Mouse (Mus musculus) CH12.LX (cell line): ENCODE results near the gene Igsf23. TPM values are rescaled to one million over a fixed set of nuclear protein-coding genes. Genes with fewer than 3 reads are reported as not detected.

Experiments used
- DNase-seq: peaks from one replicate; pipeline ENCODE4 v3.0.0-alpha.2; 2013; ENCODE audit errors: extremely low read depth
- H3K27ac ChIP-seq: 2 replicates; pipeline ENCODE4 v1.5.1; 2012; ENCODE audit warnings: low read depth, mild to moderate bottlenecking, control low read depth, moderate library complexity; ENCODE audit not compliant: insufficient read depth
- H3K27me3 ChIP-seq: replicated peaks from 2 replicates; pipeline ENCODE3; 2012; ENCODE audit warnings: inconsistent platforms
- H3K36me3 ChIP-seq, 2 experiments: replicated peaks in 1 of 2; 2 replicates each; pipeline versions ENCODE3 to v1.6.1; 2012; ENCODE audit warnings: inconsistent platforms in 1 of 2, low read length in 1 of 2, mild to moderate bottlenecking in 1 of 2, mixed read lengths in 1 of 2, moderate library complexity in 1 of 2; ENCODE audit not compliant: control insufficient read depth in 1 of 2, insufficient read depth in 1 of 2
- H3K4me1 ChIP-seq, 2 experiments: 2 replicates each; pipeline ENCODE4 v1.6.1; 2012; ENCODE audit warnings: inconsistent platforms in 1 of 2, moderate library complexity in 1 of 2; ENCODE audit not compliant: insufficient read depth in 2 of 2, control insufficient read depth in 1 of 2
- H3K4me2 ChIP-seq: 2 replicates; pipeline ENCODE4 v1.6.1; 2012; ENCODE audit warnings: low read depth, mild to moderate bottlenecking, control low read depth; ENCODE audit not compliant: poor library complexity, insufficient read depth, severe bottlenecking
- H3K4me3 ChIP-seq, 3 experiments: fragments of 150-350 bp in 1 of 3; sonication (generic) in 1 of 3; replicated peaks in 1 of 3; 2 replicates each; pipeline versions ENCODE3 to v1.5.1; 2011 to 2012; ENCODE audit warnings: low read depth in 2 of 3, low read length in 2 of 3, mild to moderate bottlenecking in 2 of 3, moderate library complexity in 2 of 3, control low read depth in 1 of 3, improper control_type of control experiment in 1 of 3, inconsistent platforms in 1 of 3, mixed read lengths in 1 of 3; ENCODE audit not compliant: poor library complexity in 1 of 3
- H3K79me2 ChIP-seq: replicated peaks from 2 replicates; pipeline ENCODE4 v1.6.1; 2012; ENCODE audit warnings: mild to moderate bottlenecking, moderate library complexity; ENCODE audit not compliant: control insufficient read depth, poor library complexity, insufficient read depth, severe bottlenecking; ENCODE audit errors: extremely low read depth
- H3K9ac ChIP-seq: 2 replicates; pipeline ENCODE4 v1.6.1; 2012; ENCODE audit warnings: low read depth, mild to moderate bottlenecking, control low read depth, moderate library complexity; ENCODE audit not compliant: insufficient read depth
- H3K9me3 ChIP-seq: replicated peaks from 2 replicates; pipeline ENCODE3; 2012; ENCODE audit warnings: low read length, inconsistent platforms, mixed read lengths
- CHD2 ChIP-seq: IDR thresholded peaks from 2 replicates; pipeline ENCODE4 v1.6.1; 2011; ENCODE audit warnings: low read length, improper control_type of control experiment
- E2F4 ChIP-seq: IDR thresholded peaks from 2 replicates; pipeline ENCODE4 v1.6.1; 2011; ENCODE audit warnings: low read depth, low read length, improper control_type of control experiment; ENCODE audit not compliant: insufficient replicate concordance
- ELF1 ChIP-seq: IDR thresholded peaks from 2 replicates; pipeline ENCODE4 v1.6.1; 2014; ENCODE audit warnings: low read depth, mild to moderate bottlenecking, inconsistent platforms, low read length, improper control_type of control experiment
- ETS1 ChIP-seq: conservative IDR thresholded peaks from 2 replicates; pipeline ENCODE4 v1.6.1; 2012; ENCODE audit warnings: low read depth, mild to moderate bottlenecking, inconsistent platforms, low read length, improper control_type of control experiment, moderate library complexity
- GABPA ChIP-seq: IDR thresholded peaks from 2 replicates; pipeline ENCODE4 v1.6.1; 2012; ENCODE audit warnings: low read depth, low read length, improper control_type of control experiment, inconsistent platforms; ENCODE audit not compliant: insufficient replicate concordance
- HCFC1 ChIP-seq: IDR thresholded peaks from 2 replicates; pipeline ENCODE4 v1.6.1; 2012; ENCODE audit warnings: low read depth, mild to moderate bottlenecking, inconsistent platforms, low read length, improper control_type of control experiment
- IRF4 ChIP-seq: IDR thresholded peaks from 2 replicates; pipeline ENCODE4 v1.6.1; 2014; ENCODE audit warnings: low read depth, mild to moderate bottlenecking, inconsistent platforms, low read length, improper control_type of control experiment
- JUN ChIP-seq: IDR thresholded peaks from 2 replicates; pipeline ENCODE4 v1.6.1; 2011; ENCODE audit warnings: low read depth, mild to moderate bottlenecking, low read length, improper control_type of control experiment, moderate library complexity; ENCODE audit not compliant: insufficient read depth
- MAX ChIP-seq: IDR thresholded peaks from 2 replicates; pipeline ENCODE4 v1.6.1; 2011; ENCODE audit warnings: low read length, improper control_type of control experiment
- MAZ ChIP-seq: IDR thresholded peaks from 2 replicates; pipeline ENCODE4 v1.6.1; 2012; ENCODE audit warnings: low read depth, mild to moderate bottlenecking, inconsistent platforms, low read length, improper control_type of control experiment, moderate library complexity
- MEF2A ChIP-seq: IDR thresholded peaks from 2 replicates; pipeline ENCODE4 v1.6.1; 2014; ENCODE audit warnings: low read depth, mild to moderate bottlenecking, inconsistent platforms, low read length, improper control_type of control experiment, borderline replicate concordance
- MXI1 ChIP-seq: IDR thresholded peaks from 2 replicates; pipeline ENCODE4 v1.6.1; 2011; ENCODE audit warnings: mild to moderate bottlenecking, low read depth, low read length, improper control_type of control experiment
- NRF1 ChIP-seq: IDR thresholded peaks from 2 replicates; pipeline ENCODE4 v1.6.1; 2014; ENCODE audit warnings: low read depth, mild to moderate bottlenecking, inconsistent platforms, low read length, improper control_type of control experiment, moderate library complexity
- POLR2A ChIP-seq: IDR thresholded peaks from 2 replicates; pipeline ENCODE4 v1.6.1; 2011; ENCODE audit warnings: low read depth, mild to moderate bottlenecking, improper control_type of control experiment, low read length
- POLR2AphosphoS2 ChIP-seq: IDR thresholded peaks from 2 replicates; pipeline ENCODE4 v1.6.1; 2011; ENCODE audit warnings: low read depth, low read length, improper control_type of control experiment
- SMC3 ChIP-seq: IDR thresholded peaks from 2 replicates; pipeline ENCODE4 v1.6.1; 2011; ENCODE audit warnings: low read depth, low read length, improper control_type of control experiment
- TBP ChIP-seq: conservative IDR thresholded peaks from 2 replicates; pipeline ENCODE4 v1.6.1; 2011; ENCODE audit warnings: low read depth, low read length, improper control_type of control experiment
- TCF12 ChIP-seq: IDR thresholded peaks from 2 replicates; pipeline ENCODE4 v1.6.1; 2014; ENCODE audit warnings: low read depth, mild to moderate bottlenecking, inconsistent platforms, low read length, improper control_type of control experiment
- UBTF ChIP-seq: IDR thresholded peaks from 2 replicates; pipeline ENCODE4 v1.6.1; 2012; ENCODE audit warnings: low read depth, mild to moderate bottlenecking, inconsistent platforms, low read length, improper control_type of control experiment, moderate library complexity
- USF2 ChIP-seq: conservative IDR thresholded peaks from 2 replicates; pipeline ENCODE4 v1.6.1; 2011; ENCODE audit warnings: low read depth, low read length, improper control_type of control experiment
- ZMIZ1 ChIP-seq: IDR thresholded peaks from 2 replicates; pipeline ENCODE4 v1.6.1; 2012; ENCODE audit warnings: low read depth, mild to moderate bottlenecking, inconsistent platforms, low read length, improper control_type of control experiment
- dilution Hi-C: fragments of 300-500 bp; cut with MboI; formaldehyde crosslinking; loops from 2 replicates; pipeline ENCODE4 v1.14.3; 2020; ENCODE audit warnings: low sequenced_read_pairs; ENCODE audit not compliant: extremely low pct_unique_long_range_greater_than_20kb, extremely low pct_ligation_motif_present
- in situ Hi-C: fragments of 300-500 bp; cut with MboI; formaldehyde crosslinking; loops from 3 replicates; pipeline ENCODE4 v1.14.3; 2019; ENCODE audit warnings: low sequenced_read_pairs, low pct_ligation_motif_present, low pct_unique_long_range_greater_than_20kb, mixed read lengths
- polyA plus RNA-seq: library from polyadenylated mRNA; unstranded; fragments of >175 nt; gene quantifications from 2 replicates; pipeline ENCODE4 v1.2.1, GENCODE M21; 2012; ENCODE audit warnings: low read depth; ENCODE audit not compliant: insufficient read length
- total RNA-seq, 2 experiments: library from RNA; depleted of rRNA; stranded (reverse); fragments of 300-350 nt in 1 of 2; fragments of >200 nt in 1 of 2; gene quantifications; 2 replicates each; pipeline ENCODE4 v1.2.3; 2012 to 2014

The Igsf23 gene
- total and polyA plus RNA-seq, 3 experiments: 0.08 TPM; not detected in 2

- TF ChIP-seq E2F4 (no peak), IRF4 (no peak), ZMIZ1 (no peak), HCFC1 (no peak), MXI1 (no peak), CHD2 (no peak), USF2 (no peak), ETS1 (no peak), MAZ (no peak), MAX (no peak), POLR2AphosphoS2 (no peak), JUN (no peak), SMC3 (no peak), GABPA (no peak), UBTF (no peak), ELF1 (no peak), TBP (no peak), NRF1 (no peak), TCF12 (no peak)
- TF ChIP-seq, all 38 proteins: peak for 0
- Histone ChIP-seq H3K4me1 (peaks cover 0 to 7% of the 10 kb centered on the region in 2 experiments; a peak in 1 of 4 replicates), H3K9ac (no peak overlapping the region), H3K4me2 (no peak overlapping the region), H3K36me3 (no peaks in the 10 kb centered on the region), H3K9me3 (no peaks in the 10 kb centered on the region), H3K79me2 (no peaks in the 10 kb centered on the region), H3K27me3 (no peaks in the 10 kb centered on the region), H3K27ac (no peak overlapping the region), H3K4me3 (no peak overlapping the region)
- dilution Hi-C loops: no loop called here
- no peak for DNase-seq
- in situ Hi-C loops: no loop called here
These were observed 1.6 kb downstream of the Igsf23 start for GRCm38 (mm10) chr7:19948956-19949355.

- no peak overlapping the region for H3K27ac ChIP-seq
- H3K9me3 ChIP-seq: no peaks in the 10 kb centered on the region
- no peaks in the 10 kb centered on the region for H3K27me3 ChIP-seq
- dilution Hi-C loops: no loop called here
- H3K36me3 ChIP-seq: no peaks in the 10 kb centered on the region
- no peak overlapping the region for H3K4me3 ChIP-seq
- no peak overlapping the region for H3K9ac ChIP-seq
- H3K79me2 ChIP-seq: no peaks in the 10 kb centered on the region
- no peak for DNase-seq
- in situ Hi-C loops: no loop called here
- no peak overlapping the region for H3K4me2 ChIP-seq
- H3K4me1 ChIP-seq: peaks cover 0 to 13% of the 10 kb centered on the region in 2 experiments; a peak in 1 of 4 replicates
- no peak for TF ChIP-seq POLR2A
- TF ChIP-seq IRF4: no peak
- TF ChIP-seq ZMIZ1: no peak
- no peak for TF ChIP-seq MAZ
- TF ChIP-seq POLR2AphosphoS2: no peak
- TF ChIP-seq MEF2A: no peak
- no peak for TF ChIP-seq SMC3
These were observed 4.6 kb downstream of the Igsf23 start for GRCm38 (mm10) chr7:19945821-19946515.
